In the genomic region with DNA sequence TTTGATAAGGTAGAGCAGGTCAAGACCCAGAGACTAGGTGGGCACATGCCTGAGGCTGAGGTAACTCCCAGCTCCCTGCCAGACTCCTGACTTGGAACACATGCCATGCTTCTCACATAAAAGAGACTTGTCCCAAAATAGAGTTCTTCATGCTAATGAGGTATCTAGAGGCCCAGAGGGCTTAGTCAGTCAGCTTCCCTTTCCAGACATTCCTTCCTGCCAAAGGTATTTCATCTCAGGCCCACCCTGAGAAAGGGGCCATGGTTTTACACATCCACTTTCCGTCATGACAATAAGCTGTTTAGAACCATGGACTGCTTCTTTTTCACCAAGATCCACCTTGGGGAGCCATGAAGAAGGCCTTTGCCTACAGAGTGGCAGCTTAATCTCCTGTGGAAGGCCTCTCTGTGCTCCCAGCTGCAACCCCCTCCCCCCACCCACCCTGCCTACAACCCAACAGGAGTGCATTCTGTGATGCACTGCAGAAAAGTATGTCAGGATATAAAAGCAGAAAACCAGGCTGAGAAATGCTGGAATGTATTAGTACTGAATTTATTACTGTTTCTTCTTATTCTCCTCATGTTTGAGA, we compare ENCODE assay signal across 12 mouse cellular contexts.
DNase-seq lines count a peak whose midpoint lies in the region; ATAC-seq lines count a peak whose summit lies in the region.
"Had no signal": no experiment of that assay in that cellular context is flagged by ENCODE, and none has a peak within 500 bp of the region (broad histone marks: within the 10 kb centered on the region; RNA-seq: fewer than 3 reads in every experiment).

No protein-coding gene starts in this region.

- no peaks in the 10 kb centered on the region for H3K27me3 ChIP-seq in heart, embryonic 10.5 days (ENCODE audit: insufficient read depth, poor library complexity, severe bottlenecking)
- no peaks in the 10 kb centered on the region for H3K27me3 ChIP-seq in forebrain, embryonic 14.5 days (replicated peaks; ENCODE audit: control insufficient read depth, insufficient read depth, low read length)
- no peaks in the 10 kb centered on the region for H3K27me3 ChIP-seq in midbrain, embryonic 10.5 days (ENCODE audit: low read depth, poor library complexity, severe bottlenecking)
- H3K27me3 ChIP-seq: intestine, embryonic 15.5 days; liver, embryonic 12.5 days; stomach, embryonic 15.5 days had no signal

- intact Hi-C loops in left cerebral cortex, postnatal 36 days (cut with DNase I) = no loop called here

- DNase-seq in heart, embryonic 10.5 days (ENCODE audit: low spot score) = no peak
- no peak for DNase-seq in heart, adult 8-10 months (ENCODE audit: low spot score)
- peak; percentile 24 for DNase-seq in ZHBTc4 (ENCODE audit: low read depth, low spot score)
- DNase-seq in forebrain, embryonic 14.5 days (ENCODE audit: low spot score) = peak; percentile 49
- DNase-seq in midbrain, embryonic 10.5 days (ENCODE audit: low spot score) = peak; percentile 34
- DNase-seq in left cerebral cortex, postnatal 36 days (ENCODE audit: low spot score in 2 of 2) = no peak
- DNase-seq in right cerebral cortex, postnatal 14 days = no peak
- no peak for DNase-seq in gastrocnemius, postnatal 10 days
- DNase-seq: cerebellum, adult 8-10 months had no signal

- peak overlapping the region; percentile 62; the same call in 1 of the 2 replicates for H3K27ac ChIP-seq in heart, embryonic 10.5 days
- peak overlapping the region; percentile 78 for H3K27ac ChIP-seq in forebrain, embryonic 14.5 days (ENCODE audit: low read depth, low read length)
- peak overlapping the region; percentile 82 for H3K27ac ChIP-seq in midbrain, embryonic 10.5 days (replicated peaks)
- H3K27ac ChIP-seq: intestine, embryonic 15.5 days; liver, embryonic 12.5 days; stomach, embryonic 15.5 days had no signal

- 47% methylated on average over 1 of the region's 1 CpGs for WGBS in heart, embryonic 10.5 days
- 15% methylated on average over 1 of the region's 1 CpGs for WGBS in forebrain, embryonic 14.5 days
- WGBS in midbrain, embryonic 10.5 days = 33% methylated on average over 1 of the region's 1 CpGs

- H3K4me3 ChIP-seq in heart, embryonic 10.5 days = no peak overlapping the region
- H3K4me3 ChIP-seq in forebrain, embryonic 14.5 days (ENCODE audit: low read depth, low read length) = no peak overlapping the region
- peak overlapping the region; percentile 16; the same call in 1 of the 2 replicates for H3K4me3 ChIP-seq in midbrain, embryonic 10.5 days
- H3K4me3 ChIP-seq: intestine, embryonic 15.5 days; liver, embryonic 12.5 days; stomach, embryonic 15.5 days had no signal

- no peak overlapping the region for H3K9ac ChIP-seq in forebrain, embryonic 14.5 days (ENCODE audit: low read length)
- H3K9ac ChIP-seq: intestine, embryonic 15.5 days; liver, embryonic 12.5 days; stomach, embryonic 15.5 days had no signal

- H3K36me3 ChIP-seq in heart, embryonic 10.5 days = no peaks in the 10 kb centered on the region
- no peaks in the 10 kb centered on the region for H3K36me3 ChIP-seq in forebrain, embryonic 14.5 days (ENCODE audit: control insufficient read depth, insufficient read depth, low read length)
- 0 out of 2 replicates have a peak, but pooled peaks cover 5% of the 10 kb centered on the region for H3K36me3 ChIP-seq in midbrain, embryonic 10.5 days
- H3K36me3 ChIP-seq: intestine, embryonic 15.5 days; liver, embryonic 12.5 days; stomach, embryonic 15.5 days had no signal

- peak; percentile 65 for ATAC-seq in forebrain, embryonic 14.5 days
- ATAC-seq: intestine, embryonic 15.5 days; liver, embryonic 12.5 days had no signal

- H3K9me3 ChIP-seq in heart, embryonic 10.5 days = no peaks in the 10 kb centered on the region
- no peaks in the 10 kb centered on the region for H3K9me3 ChIP-seq in forebrain, embryonic 14.5 days (replicated peaks; ENCODE audit: control insufficient read depth, low read length)
- peaks cover 8% of the 10 kb centered on the region; the same call in 1 of the 2 replicates for H3K9me3 ChIP-seq in midbrain, embryonic 10.5 days (replicated peaks)
- H3K9me3 ChIP-seq: intestine, embryonic 15.5 days; liver, embryonic 12.5 days; stomach, embryonic 15.5 days had no signal

- peaks cover 10% of the 10 kb centered on the region; the same call in 1 of the 2 replicates for H3K4me1 ChIP-seq in heart, embryonic 10.5 days
- H3K4me1 ChIP-seq in forebrain, embryonic 14.5 days (ENCODE audit: control insufficient read depth, insufficient read depth, low read length) = peaks cover 6% of the 10 kb centered on the region; the same call in 1 of the 2 replicates
- peaks cover 28% of the 10 kb centered on the region for H3K4me1 ChIP-seq in midbrain, embryonic 10.5 days
- H3K4me1 ChIP-seq: intestine, embryonic 15.5 days; liver, embryonic 12.5 days; stomach, embryonic 15.5 days had no signal

- H3K4me2 ChIP-seq in forebrain, embryonic 14.5 days (ENCODE audit: low read length) = no peak overlapping the region
- H3K4me2 ChIP-seq: intestine, embryonic 15.5 days; liver, embryonic 12.5 days; stomach, embryonic 15.5 days had no signal

Comparison
In these comparisons a context has a peak if more than half of its experiments do, and no peak if none do; other contexts are left out.
1. DNase-seq: peak in ZHBTc4 (single experiment), forebrain, embryonic 14.5 days (single experiment) and midbrain, embryonic 10.5 days (single experiment); none in heart, embryonic 10.5 days (single experiment), heart, adult 8-10 months (single experiment), left cerebral cortex, postnatal 36 days (0 of 2), right cerebral cortex, postnatal 14 days (single experiment) and gastrocnemius, postnatal 10 days (single experiment).
2. Peak in every context shown above with its lines, with median percentiles within 50 percentile points of each other: H3K27ac ChIP-seq.